Mouse (Mus musculus): ENCODE measurements around the gene Mob3a.

Gene Mob3a

GRCm38 (mm10) chr10:80677128-80677875 is 24.5 kb downstream of the Mob3a start:
- peak; percentile 64 for DNase-seq

- peak; percentile 99 for DNase-seq
Observed at GRCm38 (mm10) chr10:80676198-80676928, 25.4 kb downstream of the Mob3a start.

GRCm38 (mm10) chr10:80675405-80676197 is 26.2 kb downstream of the Mob3a start:
- DNase-seq, result no peak

- DNase-seq, result no peak
Observed at GRCm38 (mm10) chr10:80674851-80675404, 26.8 kb downstream of the Mob3a start.

GRCm38 (mm10) chr10:80674161-80674711 is 27.5 kb downstream of the Mob3a start:
- DNase-seq, result peak; percentile 80

- DNase-seq, result no peak
Observed at GRCm38 (mm10) chr10:80673690-80674089, 28.1 kb downstream of the Mob3a start.

- DNase-seq, result no peak
Observed at GRCm38 (mm10) chr10:80671936-80672690, 29.7 kb downstream of the Mob3a start.

- DNase-seq, result no peak
Observed at GRCm38 (mm10) chr10:80671251-80671650, 30.5 kb downstream of the Mob3a start.

GRCm38 (mm10) chr10:80670531-80670930 is 31.2 kb downstream of the Mob3a start:
- DNase-seq, result no peak

GRCm38 (mm10) chr10:80669737-80670485 is 31.9 kb downstream of the Mob3a start:
- peak; percentile 97 for DNase-seq

- DNase-seq, result no peak
Observed at GRCm38 (mm10) chr10:80669018-80669417, 32.8 kb downstream of the Mob3a start.

- peak; percentile 74 for DNase-seq
Observed at GRCm38 (mm10) chr10:80668614-80669013, 33.2 kb downstream of the Mob3a start.

GRCm38 (mm10) chr10:80666837-80667412 is 34.9 kb downstream of the Mob3a start:
- DNase-seq, result no peak

- DNase-seq, result no peak
Observed at GRCm38 (mm10) chr10:80665981-80666733, 35.6 kb downstream of the Mob3a start.

GRCm38 (mm10) chr10:80665459-80665858 is 36.3 kb downstream of the Mob3a start:
- no peak for DNase-seq

GRCm38 (mm10) chr10:80665016-80665380 is 36.8 kb downstream of the Mob3a start:
- peak; percentile 90 for DNase-seq

- DNase-seq, result peak; percentile 98
Observed at GRCm38 (mm10) chr10:80664197-80665015, 37.4 kb downstream of the Mob3a start.

- no peak for DNase-seq
Observed at GRCm38 (mm10) chr10:80663485-80664196, 38.1 kb downstream of the Mob3a start.

- peak; percentile 87 for DNase-seq
Observed at GRCm38 (mm10) chr10:80661149-80661548, 40.6 kb downstream of the Mob3a start.
